Mouse (Mus musculus): Measurements from ENCODE around the gene Noc2l. TPM values are rescaled to one million over a fixed set of nuclear protein-coding genes. Genes with fewer than 3 reads are reported as not detected.

Gene Noc2l
- polyA plus RNA-seq, 1 experiment, result 66.1 TPM

DNA sequence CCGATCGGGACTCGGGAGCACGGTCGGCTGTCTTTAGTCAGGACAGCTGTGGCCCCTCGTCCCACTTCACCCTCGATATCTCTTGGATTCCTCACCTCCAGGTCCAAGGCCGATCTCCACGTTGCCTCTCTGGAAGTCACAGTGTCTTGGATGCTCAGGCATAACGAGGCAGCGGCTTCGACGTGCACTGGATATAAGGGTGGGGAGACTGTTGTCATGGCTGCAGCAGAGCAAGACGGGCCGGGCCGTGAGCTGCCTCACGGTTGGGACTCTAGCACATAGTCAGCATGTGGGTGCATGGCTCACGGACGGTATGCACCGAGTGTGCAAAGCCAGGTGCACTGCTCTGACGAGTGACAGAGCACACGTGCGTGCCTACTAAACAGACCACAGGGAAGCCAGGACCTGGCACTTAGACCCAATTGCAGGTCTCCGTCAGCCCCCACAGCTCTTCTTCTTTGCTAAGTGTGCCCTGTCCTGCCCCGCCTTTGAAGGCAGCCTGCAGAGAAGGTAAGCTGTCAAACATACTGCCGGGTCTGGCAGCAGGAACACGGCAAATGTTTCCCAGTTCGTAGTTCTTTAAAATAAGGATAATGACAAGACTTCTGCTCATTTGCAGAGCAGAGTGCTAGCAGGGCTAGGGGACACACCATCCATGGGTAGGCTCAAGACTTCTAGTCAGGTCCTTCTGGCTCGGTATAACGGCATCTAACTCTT, 18.7 kb downstream of the Noc2l start:
- Histone ChIP-seq H3K4me3 (ENCODE audit: insufficient read depth, low read length) (no peak overlapping the region), H3K4me1 (ENCODE audit: control insufficient read depth, insufficient read depth, low read length) (no peaks in the 10 kb centered on the region), H3K27ac (ENCODE audit: insufficient read depth, low read length) (no peak overlapping the region)
- TF ChIP-seq POLR2A (IDR thresholded peaks at IDR 0.05; ENCODE audit: low read depth, low read length) (0 out of 2 replicates have a peak, but pooled peaks have one; percentile 15), CTCF (IDR thresholded peaks at IDR 0.05; ENCODE audit: borderline replicate concordance, insufficient read depth, low read length) (no peak)

DNA sequence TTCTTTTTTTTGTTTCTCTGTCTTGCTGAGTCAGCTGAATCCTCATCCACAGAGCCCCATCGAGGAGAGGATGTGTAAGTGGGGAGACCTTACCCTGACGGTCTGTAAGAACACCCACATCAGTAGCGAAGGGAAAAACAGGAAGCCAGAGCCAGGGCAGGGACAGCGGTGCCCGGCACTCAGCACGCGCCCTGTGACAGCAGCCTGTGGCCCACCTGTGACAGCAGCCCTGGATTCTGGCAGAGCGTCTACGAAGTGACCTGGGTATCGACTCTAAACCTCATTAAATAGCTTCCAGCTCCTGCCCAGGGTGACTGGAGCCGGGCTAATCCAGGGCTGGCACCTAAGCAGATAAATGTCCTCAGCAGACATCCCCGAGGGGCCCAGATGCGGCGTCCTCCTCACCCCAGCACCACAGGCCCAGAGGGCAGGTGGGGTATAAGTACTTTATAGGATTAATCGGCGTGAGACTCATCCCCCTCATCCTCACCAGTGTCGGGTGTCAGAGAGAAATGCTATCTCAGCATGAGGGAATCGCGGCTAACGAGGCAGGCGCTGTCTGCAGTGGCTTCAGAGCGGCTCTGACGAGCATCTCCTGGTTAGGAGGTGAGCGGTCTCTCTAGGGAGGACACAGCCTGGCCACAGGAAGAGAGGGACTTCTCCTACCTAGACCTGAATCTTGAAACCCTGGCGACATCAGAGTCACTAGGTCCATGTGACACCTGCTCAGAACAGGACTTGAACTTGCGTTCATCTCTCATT, 19.4 kb downstream of the Noc2l start, which contains the start of gene Samd11:
Gene Samd11 (minus strand): TSS at position 580 of the 762 bp plus-strand sequence.
- no peak for TF ChIP-seq CTCF (IDR thresholded peaks at IDR 0.05; ENCODE audit: borderline replicate concordance, insufficient read depth, low read length)
- Histone ChIP-seq H3K27ac (ENCODE audit: insufficient read depth, low read length) (no peak within 1 kb of the TSS), H3K4me3 (ENCODE audit: insufficient read depth, low read length) (no peak within 1 kb of the TSS), H3K4me1 (ENCODE audit: control insufficient read depth, insufficient read depth, low read length) (no peaks in the 10 kb centered on the region)

Other genes with a start within 250 kb of the Noc2l start
- 5.3 and 5.4 TPM in 2 replicates for gene B3galt6, start 243.4 kb upstream of the Noc2l start, polyA plus RNA-seq (2011; ENCODE audit: insufficient read length, low read depth, missing spikeins)
- gene Sdf4, start 243.1 kb upstream of the Noc2l start, polyA plus RNA-seq (2011; ENCODE audit: insufficient read length, low read depth, missing spikeins), result 172 and 187 TPM in 2 replicates
- gene Tnfrsf4, start 222.2 kb upstream of the Noc2l start, polyA plus RNA-seq (2011; ENCODE audit: insufficient read length, low read depth, missing spikeins), result 1.8 and 2.8 TPM in 2 replicates
- 1.4 TPM in 1 of 2 replicates, not detected in the other for gene Tnfrsf18, start 209.8 kb upstream of the Noc2l start, polyA plus RNA-seq (2011; ENCODE audit: insufficient read length, low read depth, missing spikeins)
- not detected in 2 replicates for gene Ttll10, start 176.6 kb upstream of the Noc2l start, polyA plus RNA-seq (2011; ENCODE audit: insufficient read length, low read depth, missing spikeins)
- 15.0 and 22.1 TPM in 2 replicates for gene 9430015G10Rik, start 126.0 kb upstream of the Noc2l start, polyA plus RNA-seq (2011; ENCODE audit: insufficient read length, low read depth, missing spikeins)
- not detected in 2 replicates for gene Rnf223, start 105.5 kb upstream of the Noc2l start, polyA plus RNA-seq (2011; ENCODE audit: insufficient read length, low read depth, missing spikeins)
- 102 and 110 TPM in 2 replicates for gene Agrn, start 38.5 kb upstream of the Noc2l start, polyA plus RNA-seq (2011; ENCODE audit: insufficient read length, low read depth, missing spikeins)
- gene Isg15, start 35.2 kb upstream of the Noc2l start, polyA plus RNA-seq (2011; ENCODE audit: insufficient read length, low read depth, missing spikeins), result 71.0 and 85.7 TPM in 2 replicates
- 2.9 and 3.6 TPM in 2 replicates for gene AW011738, start 32.7 kb upstream of the Noc2l start, polyA plus RNA-seq (2011; ENCODE audit: insufficient read length, low read depth, missing spikeins)
- gene Perm1, start 20.1 kb upstream of the Noc2l start, polyA plus RNA-seq (2011; ENCODE audit: insufficient read length, low read depth, missing spikeins), result 0.12 TPM in 1 of 2 replicates, not detected in the other
- 20.4 and 20.5 TPM in 2 replicates for gene Plekhn1, start 1.2 kb upstream of the Noc2l start, polyA plus RNA-seq (2011; ENCODE audit: insufficient read length, low read depth, missing spikeins)
- gene Samd11, start 19.6 kb downstream of the Noc2l start, polyA plus RNA-seq (2011; ENCODE audit: insufficient read length, low read depth, missing spikeins), result not detected in 2 replicates
- not detected in 2 replicates for gene Vmn2r-ps159, start 95.1 kb downstream of the Noc2l start, polyA plus RNA-seq (2011; ENCODE audit: insufficient read length, low read depth, missing spikeins)